Mouse (Mus musculus) left cerebral cortex, postnatal 25 days (tissue): Measurements from ENCODE around the gene Islr. TPM values are rescaled to one million over a fixed set of nuclear protein-coding genes. Genes with fewer than 3 reads are reported as not detected.
"Not testable (repeated sequence)": the region's sequence is repeated elsewhere in the genome, so short reads cannot be mapped to it uniquely, and the experiment has no call there.

ENCODE experiments used
- DNase-seq, 2 experiments: peaks; one replicate each; pipeline ENCODE4 v3.0.0; 2022; ENCODE audit warnings: low spot score in 2 of 2, mixed read lengths in 1 of 2
- intact Hi-C: fragments of 180-260 bp; cut with DNase I; formaldehyde crosslinking; loops from one replicate; pipeline ENCODE4 v1.15.1; 2025
- total RNA-seq, 2 experiments: library from RNA; stranded (reverse); gene quantifications; 2 replicates each; pipeline ENCODE4 v1.2.3; 2021

Gene Islr
- 10 to 100 TPM; 14.9 to 15.2 TPM for total RNA-seq

DNA sequence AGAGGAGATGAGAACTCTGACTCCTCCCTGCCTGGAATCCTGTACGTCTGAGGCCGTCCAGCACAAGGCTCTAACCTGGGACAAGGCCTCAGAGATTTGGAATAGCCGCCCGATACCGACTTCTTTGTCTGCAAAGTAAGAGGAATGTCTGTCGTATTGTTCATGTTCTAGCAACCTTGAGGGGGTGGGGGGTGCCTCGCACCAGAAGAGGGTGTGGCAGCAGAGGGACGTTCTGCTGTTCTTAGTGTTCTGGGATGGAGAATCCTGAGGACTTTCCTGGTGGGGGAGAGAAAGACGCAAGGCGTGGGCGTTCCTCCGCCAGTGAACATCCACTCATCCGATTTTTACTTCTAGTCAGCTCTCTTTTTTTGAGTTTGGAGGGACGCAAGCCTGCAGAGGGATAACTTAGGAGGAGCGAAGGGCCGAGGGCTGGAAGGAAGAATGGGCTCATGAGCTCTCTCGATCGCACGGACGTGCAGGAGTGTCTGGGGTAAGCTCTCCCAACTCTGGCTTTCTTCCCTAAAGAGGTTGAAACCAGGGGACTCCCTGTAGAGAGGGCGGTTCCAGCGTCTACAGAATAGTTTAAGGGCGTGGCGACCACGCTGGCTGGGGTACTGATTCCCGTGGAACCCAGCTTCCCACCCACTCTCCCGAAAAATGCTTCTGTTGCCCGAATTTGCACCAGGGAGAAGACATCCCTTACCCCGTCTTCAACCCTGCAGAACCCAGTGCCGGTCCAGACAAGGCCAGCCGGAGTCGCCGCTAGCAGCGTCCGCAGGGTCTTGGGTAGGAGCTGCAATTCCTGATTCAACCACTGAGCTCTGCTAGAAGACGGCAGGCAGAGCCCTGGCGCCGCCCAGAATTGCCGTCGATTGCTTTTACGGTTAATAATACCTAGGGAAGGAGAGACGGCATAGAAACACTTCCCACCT lies at the start of gene Islr, which contains the start of gene Islr2:
TSS of gene Islr (minus strand) at position 791 of the 932 bp plus-strand sequence.
TSS of gene Islr2 (minus strand) at position 804 of the 932 bp plus-strand sequence.
- intact Hi-C loops, result loop anchor here (1.0 to 10.0 kb wide), 4 partner anchors 116 to 269 kb away; no protein-coding TSS in a partner anchor
- DNase-seq, result peak; percentile 52 to 61

DNA sequence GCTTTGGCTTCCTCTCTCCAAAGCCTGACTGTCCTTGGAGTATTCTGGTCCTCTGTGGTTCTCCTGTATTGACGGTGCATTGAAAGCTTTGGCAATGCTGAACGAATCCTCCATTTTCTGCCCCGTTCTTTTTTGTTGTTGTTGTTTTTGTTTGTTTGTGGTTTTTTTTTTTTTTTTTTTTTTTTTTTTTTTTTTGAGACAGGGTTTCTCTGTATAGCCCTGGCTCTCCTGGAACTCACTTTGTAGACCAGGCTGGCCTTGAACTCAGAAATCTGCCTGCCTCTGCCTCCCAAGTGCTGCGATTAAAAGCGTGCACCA lies 49.7 kb upstream of the Islr start:
- DNase-seq, intact Hi-C loops: not testable (repeated sequence)

- peak; percentile 91 to 96 for DNase-seq
- intact Hi-C loops, result no loop called here
Measured at GRCm38 (mm10) chr9:58253033-58253804, 49.1 kb upstream of the Islr start, which contains the start of gene Stoml1. Gene Stoml1 (plus strand): TSS chr9:58253164.

DNA sequence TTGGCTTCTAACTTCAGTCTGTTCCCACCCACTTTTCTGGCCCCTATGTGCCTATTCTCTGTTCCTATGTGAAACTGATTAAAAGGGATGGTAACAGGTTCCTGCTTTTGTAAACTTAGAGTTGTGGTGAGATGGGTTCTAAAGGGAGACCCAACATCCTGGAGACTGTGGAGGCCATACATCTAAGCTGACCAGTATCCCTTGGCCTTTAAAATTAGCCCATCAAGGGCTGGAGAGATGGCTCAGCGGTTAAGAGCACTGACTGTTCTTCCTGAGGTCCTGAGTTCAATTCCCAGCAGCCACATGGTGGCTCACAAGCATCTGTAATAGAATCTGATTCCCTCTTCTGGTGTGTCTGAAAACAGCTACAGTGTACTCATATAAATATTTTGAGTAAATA lies 46.6 kb upstream of the Islr start:
- intact Hi-C loops, DNase-seq: not testable (repeated sequence)

- DNase-seq, result no peak
- intact Hi-C loops, result no loop called here
Measured at GRCm38 (mm10) chr9:58250322-58250721, 46.2 kb upstream of the Islr start.

DNA sequence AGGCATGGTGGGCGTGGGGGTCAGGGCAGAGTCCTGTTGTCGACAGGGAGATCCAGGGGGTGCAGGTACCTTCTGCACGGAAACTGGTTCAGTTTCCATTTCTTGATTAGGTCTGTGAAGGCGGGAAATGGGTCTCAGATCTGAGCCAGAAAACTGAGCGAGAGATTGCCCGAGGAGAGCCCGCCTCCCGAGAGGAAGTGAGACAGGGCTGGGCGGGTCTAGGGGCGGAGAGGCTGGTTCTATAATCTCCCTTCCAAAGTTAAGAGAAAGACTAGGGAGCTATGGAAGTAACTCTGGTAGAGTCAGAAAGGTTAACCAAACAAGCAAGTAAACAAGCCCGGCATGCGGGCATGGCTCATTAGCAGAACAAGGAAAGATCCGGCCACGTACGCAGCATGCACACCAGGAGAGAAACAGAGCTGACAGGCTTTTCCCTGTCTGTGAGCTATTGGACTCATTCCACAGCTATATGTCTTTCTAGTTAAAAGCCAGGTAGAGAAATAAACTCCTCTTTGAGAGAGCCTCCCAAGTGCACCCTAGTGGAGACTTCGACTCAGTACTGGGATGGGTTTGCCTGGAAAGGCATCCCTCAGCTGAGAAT lies 45.6 kb upstream of the Islr start, which contains the start of gene Pml:
TSS of gene Pml (minus strand) at position 195 of the 601 bp plus-strand sequence.
- intact Hi-C loops, result no loop called here
- DNase-seq, result peak; percentile 54 to 70

GRCm38 (mm10) chr9:58248746-58249413 lies 44.8 kb upstream of the Islr start:
- intact Hi-C loops, result no loop called here
- DNase-seq, result no peak

DNA sequence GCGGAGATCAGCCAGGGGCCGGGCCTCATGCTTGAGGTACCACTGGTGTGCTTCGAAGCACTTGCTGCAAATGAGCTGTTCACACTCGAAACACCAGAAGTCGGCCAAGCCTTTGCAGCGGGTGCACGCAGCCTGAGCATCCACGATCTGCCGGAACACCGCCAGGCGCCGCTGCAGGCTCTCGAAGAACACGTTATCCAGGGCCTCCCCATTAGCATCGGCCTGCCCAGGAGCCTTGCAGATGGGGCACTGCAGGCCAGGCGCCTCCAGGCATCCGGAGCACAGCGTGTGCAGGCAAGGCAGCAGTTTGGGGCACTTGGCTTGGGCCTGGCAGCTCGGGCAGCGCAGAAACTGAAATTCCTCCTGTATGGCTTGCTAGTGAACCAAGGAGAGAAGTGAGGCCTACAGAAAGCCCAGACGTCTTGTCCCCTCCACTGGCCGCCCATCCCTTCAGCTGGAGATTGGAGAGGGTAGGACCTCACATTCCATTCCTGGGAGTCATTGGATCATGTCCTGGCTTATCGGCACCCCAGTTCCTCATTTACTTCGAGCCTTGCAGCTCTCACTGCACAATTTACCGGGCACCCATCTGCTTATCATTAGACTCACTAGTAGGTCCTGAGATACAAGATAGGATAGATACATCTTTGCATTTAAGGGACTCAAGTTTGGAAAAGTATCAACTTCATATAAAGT lies 43.1 kb upstream of the Islr start:
- peak; percentile 77 to 86 for DNase-seq
- intact Hi-C loops, result no loop called here

GRCm38 (mm10) chr9:58246083-58246591 lies 42.0 kb upstream of the Islr start:
- intact Hi-C loops, result no loop called here
- DNase-seq, result no peak

DNA sequence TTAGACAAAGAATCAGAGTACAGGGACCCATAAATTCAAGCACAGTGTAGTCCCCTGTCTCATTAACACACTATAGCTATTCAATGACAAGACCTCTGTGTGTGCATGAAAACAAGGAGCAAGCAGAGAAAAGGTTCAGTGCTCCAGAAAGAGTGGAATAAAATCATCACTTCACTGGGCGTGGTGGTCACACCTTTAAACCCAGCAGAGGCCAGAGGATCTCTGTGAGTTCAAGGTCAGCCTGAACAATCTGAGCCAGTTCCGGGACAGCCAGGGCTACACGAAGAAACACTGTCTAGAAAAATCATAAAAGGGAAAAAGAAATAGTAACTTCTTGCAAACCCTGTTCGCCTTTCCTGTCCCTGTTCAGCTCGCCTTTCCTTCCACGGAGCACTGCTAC lies 39.6 kb upstream of the Islr start:
- intact Hi-C loops, result no loop called here
- DNase-seq, result no peak

GRCm38 (mm10) chr9:58242696-58243095 lies 38.6 kb upstream of the Islr start:
- peak in 1 of 2 experiments; percentile 74 for DNase-seq
- intact Hi-C loops, result no loop called here

DNA sequence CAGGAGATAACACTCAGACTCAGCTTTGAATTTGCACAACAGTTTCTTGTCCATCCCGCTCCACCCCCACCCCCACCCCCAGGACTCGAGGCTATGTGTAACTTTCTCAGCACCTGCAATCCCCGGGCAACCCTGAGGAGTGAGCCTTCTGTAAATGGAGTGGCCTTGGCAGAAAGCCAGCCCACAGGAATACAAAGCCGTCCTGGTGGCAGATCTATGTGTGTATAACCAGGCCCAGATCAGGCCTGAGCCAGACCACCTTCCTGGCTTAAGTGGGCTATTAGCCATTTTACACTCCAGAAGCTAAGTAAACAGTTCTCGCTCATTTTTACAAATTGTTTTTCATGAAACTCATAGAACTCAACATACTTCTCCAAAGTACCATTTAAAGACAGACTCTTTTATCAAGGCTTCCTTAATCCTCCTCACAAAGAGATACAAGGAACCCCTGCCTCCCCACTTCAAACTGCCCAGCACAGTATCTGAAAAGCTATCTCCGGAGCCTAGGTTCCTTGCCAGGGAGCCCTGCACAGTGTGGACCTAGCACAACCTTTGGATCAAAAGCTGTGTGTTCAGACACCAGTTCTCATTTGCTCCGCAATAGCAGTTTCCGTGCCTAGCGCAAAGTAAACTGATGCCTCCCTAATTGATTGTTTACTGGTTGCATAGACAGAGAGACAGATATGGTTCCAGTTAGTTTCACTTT lies 37.8 kb upstream of the Islr start:
- intact Hi-C loops, result no loop called here
- DNase-seq, result no peak

DNA sequence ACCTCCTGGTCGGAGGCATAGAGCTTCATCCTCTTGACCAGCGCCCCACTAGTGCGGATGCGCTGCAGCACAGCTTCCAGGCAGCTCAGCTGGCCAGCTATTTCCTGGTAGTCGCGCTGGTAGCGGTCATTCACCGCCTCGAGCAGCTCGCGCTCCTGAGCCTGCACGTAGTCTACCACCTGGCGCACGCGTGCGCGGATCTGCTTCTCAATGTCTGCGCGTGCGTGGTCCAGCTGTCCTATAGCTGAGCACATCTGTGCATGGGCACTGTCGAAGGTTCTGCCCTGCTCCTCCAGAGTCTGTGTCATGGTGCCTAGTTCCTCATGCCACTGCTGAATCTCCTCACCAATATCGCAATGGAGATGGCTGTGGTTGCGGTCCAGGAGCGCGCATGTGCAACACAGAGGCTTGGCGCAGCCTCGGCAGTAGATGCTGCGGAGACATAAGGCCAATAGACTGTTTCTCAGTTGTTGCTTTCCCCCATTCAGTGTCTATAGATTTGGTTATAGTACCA lies 30.5 kb upstream of the Islr start:
- intact Hi-C loops, result no loop called here
- no peak for DNase-seq

- intact Hi-C loops, result no loop called here
- no peak for DNase-seq
Measured at GRCm38 (mm10) chr9:58232374-58232773, 28.3 kb upstream of the Islr start.

DNA sequence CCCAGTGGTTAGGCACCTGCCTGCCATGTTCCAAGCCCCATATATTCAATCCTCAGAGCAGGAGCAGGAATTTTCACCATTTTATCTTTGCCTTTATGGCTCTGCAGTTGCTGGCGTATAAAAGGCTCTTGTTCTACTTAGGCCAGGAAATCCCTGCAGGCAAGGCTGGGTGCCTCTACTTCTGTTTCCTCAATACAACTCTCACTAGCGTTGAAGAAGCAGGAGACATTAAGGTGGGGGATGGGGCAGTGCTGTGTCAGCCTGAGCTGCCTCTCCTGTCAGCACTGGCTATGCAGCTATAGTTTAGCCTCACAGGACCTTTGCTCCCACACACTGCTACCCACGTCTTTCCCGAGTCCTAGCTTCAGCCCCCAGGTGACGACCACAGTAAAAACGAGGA lies 27.6 kb upstream of the Islr start:
- no peak for DNase-seq
- intact Hi-C loops, result no loop called here

- no peak for DNase-seq
- intact Hi-C loops, result no loop called here
Measured at GRCm38 (mm10) chr9:58228777-58229466, 24.8 kb upstream of the Islr start.
